Mouse (Mus musculus) myocyte (in vitro differentiated cells): ENCODE results near the gene Sh2d5. TPM values are rescaled to one million over a fixed set of nuclear protein-coding genes. Genes with fewer than 3 reads are reported as not detected.

Source experiments
- H3K27me3 ChIP-seq: one replicate; pipeline ENCODE4 v1.6.1; 2011; ENCODE audit not compliant: control insufficient read depth, insufficient read depth, insufficient read length
- H3K36me3 ChIP-seq: one replicate; pipeline ENCODE4 v1.6.1; 2011; ENCODE audit not compliant: control insufficient read depth, insufficient read depth
- H3K4me2 ChIP-seq: one replicate; pipeline ENCODE4 v1.6.1; 2011; ENCODE audit warnings: low read depth, control low read depth
- H3K4me3 ChIP-seq: one replicate; pipeline ENCODE4 v1.5.1; 2011; ENCODE audit warnings: mild to moderate bottlenecking, control low read depth, moderate library complexity
- H3K79me2 ChIP-seq: one replicate; pipeline ENCODE4 v1.6.1; 2011; ENCODE audit not compliant: control insufficient read depth, insufficient read depth
- H3ac ChIP-seq: one replicate; pipeline ENCODE4 v1.6.1; 2011; ENCODE audit not compliant: control insufficient read depth, insufficient read length
- CEBPB ChIP-seq: IDR thresholded peaks from 2 replicates; pipeline ENCODE4 v1.6.1; 2011; ENCODE audit warnings: mild to moderate bottlenecking, moderate library complexity; ENCODE audit not compliant: poor library complexity, insufficient read depth, severe bottlenecking
- E2F4 ChIP-seq: IDR thresholded peaks from one replicate; pipeline ENCODE4 v1.6.1; 2011; ENCODE audit warnings: mild to moderate bottlenecking, control low read depth, moderate library complexity; ENCODE audit not compliant: insufficient read depth
- MAX ChIP-seq: IDR thresholded peaks from one replicate; pipeline ENCODE4 v1.6.1; 2011; ENCODE audit warnings: low read depth, mild to moderate bottlenecking, control low read depth
- MYOD1 ChIP-seq, 3 experiments: IDR thresholded peaks; one replicate each; pipeline ENCODE4 v1.6.1; 2011; ENCODE audit warnings: control low read depth in 2 of 3, low read depth in 2 of 3, mild to moderate bottlenecking in 2 of 3, moderate library complexity in 1 of 3; ENCODE audit not compliant: insufficient read length in 2 of 3, control insufficient read depth in 1 of 3
- MYOG ChIP-seq, 3 experiments: IDR thresholded peaks; one replicate each; pipeline ENCODE4 v1.6.1; 2011; ENCODE audit warnings: control low read depth in 2 of 3, low read depth in 2 of 3, mild to moderate bottlenecking in 2 of 3; ENCODE audit not compliant: insufficient read length in 2 of 3, control insufficient read depth in 1 of 3, insufficient read depth in 1 of 3
- POLR2A ChIP-seq: IDR thresholded peaks from one replicate; pipeline ENCODE4 v1.6.1; 2011; ENCODE audit warnings: low read depth, mild to moderate bottlenecking, control low read depth, moderate library complexity; ENCODE audit not compliant: insufficient read length
- POLR2AphosphoS2 ChIP-seq: IDR thresholded peaks from one replicate; pipeline ENCODE4 v1.6.1; 2011; ENCODE audit warnings: low read depth, control low read depth; ENCODE audit not compliant: insufficient read length
- REST ChIP-seq: IDR thresholded peaks from one replicate; pipeline ENCODE4 v1.6.1; 2011; ENCODE audit warnings: mild to moderate bottlenecking, control low read depth, moderate library complexity; ENCODE audit not compliant: insufficient read depth, insufficient read length
- SRF ChIP-seq: IDR thresholded peaks from one replicate; pipeline ENCODE4 v1.6.1; 2011; ENCODE audit warnings: low read depth; ENCODE audit not compliant: control insufficient read depth, insufficient read length
- TCF12 ChIP-seq: IDR thresholded peaks from one replicate; pipeline ENCODE4 v1.6.1; 2011; ENCODE audit warnings: mild to moderate bottlenecking, control low read depth; ENCODE audit not compliant: poor library complexity, insufficient read depth, severe bottlenecking
- TCF3 ChIP-seq: IDR thresholded peaks from one replicate; pipeline ENCODE4 v1.6.1; 2011; ENCODE audit warnings: low read depth, control low read depth; ENCODE audit not compliant: insufficient read length
- USF1 ChIP-seq: IDR thresholded peaks from one replicate; pipeline ENCODE4 v1.6.1; 2011; ENCODE audit warnings: low read depth, mild to moderate bottlenecking, control low read depth, moderate library complexity
- polyA plus RNA-seq: library from polyadenylated mRNA; unstranded; fragments of >200 nt; fragmentation: generic; extraction: Trizol; gene quantifications from one replicate; pipeline ENCODE4 v1.2.1, GENCODE M21; 2012; ENCODE audit warnings: missing spikeins

The Sh2d5 gene
- polyA plus RNA-seq, 1 experiment = 0.08 TPM

DNA sequence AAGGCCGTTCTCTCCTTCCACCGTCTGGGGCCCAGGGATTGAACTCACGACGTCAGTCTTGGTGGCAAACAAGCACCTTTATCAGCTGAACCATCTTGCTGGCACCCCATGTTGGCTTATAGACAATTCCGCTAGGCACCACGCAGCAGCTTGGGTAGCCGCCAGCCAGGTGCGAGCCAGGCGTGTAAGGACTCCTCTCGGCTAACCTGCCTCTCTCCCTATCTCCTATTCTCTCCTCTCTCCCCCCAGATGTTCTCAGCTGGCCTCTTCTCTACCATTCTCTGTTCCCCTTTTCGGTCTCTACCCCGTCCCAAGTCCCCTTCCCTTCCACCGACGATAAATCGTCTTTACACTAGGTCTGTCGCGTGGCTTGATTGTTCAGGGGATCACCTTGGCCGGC is 53.5 kb downstream of the Sh2d5 start:
- no peaks in the 10 kb centered on the region for H3K36me3 ChIP-seq
- peak overlapping the region; percentile 64 for H3K4me2 ChIP-seq
- H3K4me3 ChIP-seq = peak overlapping the region; percentile 28
- peaks cover 13% of the 10 kb centered on the region for H3K79me2 ChIP-seq
- no peaks in the 10 kb centered on the region for H3K27me3 ChIP-seq
- TF ChIP-seq MYOG (IDR thresholded peaks at IDR 0.05; ENCODE audit: control insufficient read depth in 1 of 3, insufficient read depth in 1 of 3, insufficient read length in 2 of 3, low read depth in 2 of 3) = no peak
- TF ChIP-seq CEBPB = no peak
- no peak overlapping the region for H3ac ChIP-seq

DNA sequence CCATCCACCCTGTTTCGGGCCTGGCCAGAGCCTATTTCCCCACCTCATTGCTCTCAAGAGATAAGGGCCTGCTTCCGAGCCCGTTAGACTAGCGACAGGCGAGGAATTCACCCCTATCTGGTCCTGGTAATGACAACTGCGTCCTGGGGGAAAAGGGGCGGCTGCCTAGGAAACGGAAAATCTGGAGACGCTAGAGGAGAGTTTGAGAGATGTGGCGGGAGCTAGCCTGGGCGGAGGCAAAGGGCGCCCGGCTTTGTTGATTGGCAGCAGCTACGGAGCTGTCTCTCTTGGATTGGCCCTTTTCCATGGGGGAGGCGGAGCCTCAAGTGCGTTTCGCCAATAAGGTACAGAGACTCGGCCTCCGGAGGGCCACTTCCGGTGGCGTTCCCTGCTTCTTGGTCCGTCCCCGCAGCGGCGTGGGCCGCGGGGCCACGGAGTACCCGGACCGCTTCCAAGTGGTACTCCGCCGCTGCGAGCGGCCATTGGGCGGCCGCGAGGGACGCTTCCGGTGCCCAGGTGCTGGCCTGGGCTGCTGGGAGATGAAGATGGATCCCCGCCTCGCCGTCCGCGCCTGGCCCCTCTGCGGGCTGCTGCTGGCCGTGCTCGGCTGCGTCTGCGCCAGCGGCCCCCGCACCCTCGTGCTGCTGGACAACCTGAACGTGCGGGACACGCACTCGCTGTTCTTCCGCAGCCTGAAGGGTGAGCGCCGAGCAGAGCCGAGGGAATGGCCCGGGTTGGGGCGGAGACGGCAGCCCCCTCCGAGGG is 54.3 kb downstream of the Sh2d5 start, which contains the start of gene Ddost:
Ddost (plus strand) TSS at position 391 of the 765 bp plus-strand sequence.
- peaks cover 13% of the 10 kb centered on the region for H3K79me2 ChIP-seq
- peak within 1 kb of the TSS; percentile 79 for H3K4me2 ChIP-seq
- H3K36me3 ChIP-seq = no peaks in the 10 kb centered on the region
- H3ac ChIP-seq = peak within 1 kb of the TSS; percentile 17
- no peaks in the 10 kb centered on the region for H3K27me3 ChIP-seq
- peak within 1 kb of the TSS; percentile 28 for H3K4me3 ChIP-seq
- TF ChIP-seq POLR2A = peak; percentile 78
- TF ChIP-seq E2F4 = peak; percentile 75
- no peak for TF ChIP-seq CEBPB
- peak in 1 of 3 experiments; percentile 32 for TF ChIP-seq MYOG (IDR thresholded peaks at IDR 0.05; ENCODE audit: control insufficient read depth in 1 of 3, insufficient read depth in 1 of 3, insufficient read length in 2 of 3, low read depth in 2 of 3)
- no peak for TF ChIP-seq USF1
- TF ChIP-seq MAX = no peak
- no peak for TF ChIP-seq TCF3
- peak; percentile 83 for TF ChIP-seq POLR2AphosphoS2
- TF ChIP-seq MYOD1 (IDR thresholded peaks at IDR 0.05; ENCODE audit: control insufficient read depth in 1 of 3, insufficient read length in 2 of 3, low read depth in 2 of 3) = no peak

DNA sequence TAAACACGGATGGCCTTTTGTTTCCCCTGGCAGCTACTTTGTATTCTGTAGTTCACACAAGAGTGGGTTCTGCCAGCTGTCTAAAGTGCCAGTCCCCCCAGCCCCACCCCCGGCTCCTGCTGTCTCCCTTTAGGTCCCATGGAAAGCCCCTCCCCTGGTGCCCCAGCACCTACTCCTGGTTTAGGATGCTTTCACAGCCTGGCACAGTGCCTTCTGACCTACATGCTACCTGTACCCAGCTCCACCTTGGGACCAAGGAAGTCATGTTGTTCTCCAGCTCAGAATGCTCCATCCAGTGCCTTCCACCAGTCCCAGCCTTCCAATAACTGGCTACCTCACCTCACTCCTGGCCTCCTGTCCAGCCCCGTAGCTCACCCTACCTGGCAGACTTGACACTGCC is 56.8 kb downstream of the Sh2d5 start:
- TF ChIP-seq CEBPB (no peak), POLR2A (no peak), MAX (no peak), MYOG (IDR thresholded peaks at IDR 0.05; ENCODE audit: control insufficient read depth in 1 of 3, insufficient read depth in 1 of 3, insufficient read length in 2 of 3, low read depth in 2 of 3) (no peak), TCF3 (no peak), MYOD1 (IDR thresholded peaks at IDR 0.05; ENCODE audit: control insufficient read depth in 1 of 3, insufficient read length in 2 of 3, low read depth in 2 of 3) (no peak), E2F4 (no peak), USF1 (no peak), REST (no peak), SRF (no peak), TCF12 (no peak), POLR2AphosphoS2 (no peak)
- H3K4me2 ChIP-seq = no peak overlapping the region
- H3K4me3 ChIP-seq = no peak overlapping the region
- H3ac ChIP-seq = no peak overlapping the region
- no peaks in the 10 kb centered on the region for H3K36me3 ChIP-seq
- H3K27me3 ChIP-seq = no peaks in the 10 kb centered on the region
- peaks cover 13% of the 10 kb centered on the region for H3K79me2 ChIP-seq

DNA sequence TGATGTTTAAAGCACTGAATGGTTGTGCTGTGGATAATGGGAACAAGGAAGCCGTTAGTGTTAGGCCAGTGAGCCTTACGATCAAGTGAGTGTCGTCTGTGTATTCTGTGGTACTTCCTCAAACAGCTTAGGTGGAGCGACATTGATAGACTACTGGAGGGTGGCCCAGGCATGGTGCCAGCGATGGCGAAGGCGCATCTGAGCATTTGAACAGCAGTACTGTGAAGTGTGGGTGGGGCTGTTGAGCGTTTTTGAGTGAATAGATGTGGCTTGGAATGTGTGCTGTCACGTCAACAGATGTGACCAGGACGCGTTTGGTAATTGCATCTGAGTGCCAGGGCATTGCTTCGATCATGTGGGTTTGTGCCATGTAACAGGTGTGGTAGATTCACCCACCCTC is 57.5 kb downstream of the Sh2d5 start:
- Histone ChIP-seq H3K4me2 (no peak overlapping the region), H3K36me3 (no peaks in the 10 kb centered on the region), H3K79me2 (peaks cover 13% of the 10 kb centered on the region), H3K4me3 (no peak overlapping the region), H3K27me3 (no peaks in the 10 kb centered on the region), H3ac (no peak overlapping the region)
- TF ChIP-seq MYOD1 (IDR thresholded peaks at IDR 0.05; ENCODE audit: control insufficient read depth in 1 of 3, insufficient read length in 2 of 3, low read depth in 2 of 3) (no peak), USF1 (no peak), SRF (no peak), MYOG (IDR thresholded peaks at IDR 0.05; ENCODE audit: control insufficient read depth in 1 of 3, insufficient read depth in 1 of 3, insufficient read length in 2 of 3, low read depth in 2 of 3) (no peak), MAX (no peak), POLR2AphosphoS2 (no peak), POLR2A (no peak), TCF12 (no peak), REST (no peak), TCF3 (no peak), E2F4 (no peak), CEBPB (no peak)
